Mouse (Mus musculus) neural tube, embryonic 13.5 days (tissue): ENCODE measurements around the gene Gnb1. TPM values are rescaled to one million over a fixed set of nuclear protein-coding genes. Genes with fewer than 3 reads are reported as not detected.

ENCODE experiments used
- ATAC-seq: fragments of 200-750 bp; cut with Nextera tagmentation; 2 replicates; pipeline ENCODE4 v1.8.0; 2017; ENCODE audit warnings: low read depth, mild to moderate bottlenecking, moderate TSS enrichment, moderate library complexity
- H3K27ac ChIP-seq: fragments of 300-500 bp; sonication (generic); replicated peaks from 2 replicates; pipeline ENCODE4 v1.5.1; 2015; ENCODE audit warnings: moderate library complexity, mild to moderate bottlenecking, inconsistent platforms
- H3K27me3 ChIP-seq: fragments of 300-500 bp; sonication (generic); 2 replicates; pipeline ENCODE4 v1.6.1; 2015; ENCODE audit warnings: mild to moderate bottlenecking, inconsistent platforms
- H3K36me3 ChIP-seq: fragments of 300-500 bp; sonication (generic); 2 replicates; pipeline ENCODE4 v1.6.1; 2015; ENCODE audit warnings: mild to moderate bottlenecking, inconsistent platforms
- H3K4me1 ChIP-seq: fragments of 300-500 bp; sonication (generic); replicated peaks from 2 replicates; pipeline ENCODE4 v1.6.1; 2015; ENCODE audit warnings: inconsistent platforms
- H3K4me2 ChIP-seq: fragments of 300-500 bp; sonication (generic); 2 replicates; pipeline ENCODE4 v1.6.1; 2015; ENCODE audit warnings: inconsistent platforms, mild to moderate bottlenecking, moderate library complexity
- H3K4me3 ChIP-seq: fragments of 300-500 bp; sonication (generic); 2 replicates; pipeline ENCODE4 v1.5.1; 2015; ENCODE audit warnings: mild to moderate bottlenecking, inconsistent platforms
- H3K9ac ChIP-seq: fragments of 300-500 bp; sonication (generic); 2 replicates; pipeline ENCODE4 v1.6.1; 2015; ENCODE audit warnings: moderate library complexity, mild to moderate bottlenecking, inconsistent platforms
- H3K9me3 ChIP-seq: fragments of 300-500 bp; sonication (generic); 2 replicates; pipeline ENCODE4 v1.6.1; 2016; ENCODE audit warnings: inconsistent platforms
- WGBS: fragments of 180-500 bp; shearing (Covaris S2); methylation state at CpG from one replicate; pipeline ENCODE4 v1.1.7; 2015; 5-methylcytosine and 5-hydroxymethylcytosine counted together
- polyA plus RNA-seq: library from polyadenylated mRNA; unstranded; fragments of >200 nt; fragmentation: Nextera tagmentation; extraction: Ambion mirVana; gene quantifications from 2 replicates; pipeline ENCODE4 v1.2.1, GENCODE M21; 2015

Gene Gnb1
- polyA plus RNA-seq, 1 experiment from 2014 or later = 1,019 TPM

DNA sequence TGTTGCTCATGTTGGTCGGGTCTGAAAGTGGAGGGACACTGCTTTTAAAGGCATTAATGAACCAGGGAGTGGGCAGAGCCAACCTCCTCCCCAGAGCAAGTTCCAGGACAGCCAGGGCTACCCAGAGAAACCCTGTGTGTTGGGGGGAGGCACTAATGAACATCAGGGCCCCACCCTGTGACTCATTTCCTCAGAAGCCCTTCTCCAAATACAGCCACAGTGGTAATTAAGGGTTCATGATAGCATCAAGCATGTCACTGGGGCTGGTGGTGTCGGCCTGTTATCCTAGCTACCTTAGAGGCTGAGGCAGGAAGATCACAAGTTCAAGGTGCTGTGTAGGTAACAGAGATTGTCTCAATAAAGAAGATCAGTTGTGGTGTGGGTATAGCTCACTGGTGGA, 80.3 kb downstream of the Gnb1 start:
- H3K4me3 ChIP-seq = no peak overlapping the region
- H3K4me1 ChIP-seq = peaks cover 2% of the 10 kb centered on the region
- H3K27me3 ChIP-seq = no peaks in the 10 kb centered on the region
- H3K27ac ChIP-seq = no peak overlapping the region
- H3K4me2 ChIP-seq = no peak overlapping the region
- no peak for ATAC-seq
- WGBS = 89% methylated on average over 2 of the region's 2 CpGs
- no peak overlapping the region for H3K9ac ChIP-seq
- H3K9me3 ChIP-seq = no peaks in the 10 kb centered on the region
- H3K36me3 ChIP-seq = peaks cover 7% of the 10 kb centered on the region

DNA sequence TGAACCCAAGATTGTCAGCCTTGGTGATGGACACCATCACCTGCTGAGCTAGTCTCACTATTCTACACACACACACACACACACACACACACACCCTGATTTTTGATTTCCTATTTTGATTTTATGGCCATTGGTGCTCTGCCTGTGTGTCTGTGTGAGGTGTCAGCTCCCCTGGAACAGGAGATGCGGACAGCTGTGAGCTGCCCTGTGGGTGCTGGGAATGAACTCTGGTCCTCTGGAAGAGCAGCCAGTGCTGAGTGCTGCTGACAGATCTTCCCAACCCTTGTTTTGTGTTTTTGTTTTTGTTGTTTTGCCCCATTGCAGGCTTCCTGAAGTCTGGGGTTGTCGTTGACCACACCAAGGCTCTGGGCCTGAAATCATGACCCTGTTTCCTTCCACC, 82.0 kb downstream of the Gnb1 start:
- 95% methylated on average over 2 of the region's 2 CpGs for WGBS
- no peaks in the 10 kb centered on the region for H3K9me3 ChIP-seq
- H3K36me3 ChIP-seq = peaks cover 23% of the 10 kb centered on the region
- no peak for ATAC-seq
- no peak overlapping the region for H3K9ac ChIP-seq
- no peak overlapping the region for H3K4me3 ChIP-seq
- H3K27me3 ChIP-seq = no peaks in the 10 kb centered on the region
- no peak overlapping the region for H3K4me2 ChIP-seq
- no peak overlapping the region for H3K27ac ChIP-seq
- H3K4me1 ChIP-seq = no peaks in the 10 kb centered on the region; the same call in none of the 2 replicates

DNA sequence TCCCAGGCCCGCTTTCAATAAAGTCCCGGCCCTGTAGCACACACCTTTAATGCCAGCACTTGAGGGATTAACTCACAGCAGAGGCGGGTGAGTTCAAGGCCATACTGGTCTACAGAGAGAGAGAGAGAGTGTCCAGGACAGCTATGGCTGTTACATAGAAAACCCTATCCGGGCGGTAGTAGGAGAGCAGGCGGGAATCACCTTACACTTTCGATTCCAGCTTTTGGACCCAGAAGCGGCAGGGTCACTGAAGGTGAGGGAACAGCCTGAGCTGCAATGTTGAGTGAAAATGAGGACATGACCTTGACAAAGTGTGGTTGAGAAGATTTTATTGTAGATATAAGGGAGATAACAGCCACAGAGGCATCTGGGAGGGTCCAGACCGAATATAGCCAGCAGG, 82.7 kb downstream of the Gnb1 start:
- no peaks in the 10 kb centered on the region for H3K27me3 ChIP-seq

DNA sequence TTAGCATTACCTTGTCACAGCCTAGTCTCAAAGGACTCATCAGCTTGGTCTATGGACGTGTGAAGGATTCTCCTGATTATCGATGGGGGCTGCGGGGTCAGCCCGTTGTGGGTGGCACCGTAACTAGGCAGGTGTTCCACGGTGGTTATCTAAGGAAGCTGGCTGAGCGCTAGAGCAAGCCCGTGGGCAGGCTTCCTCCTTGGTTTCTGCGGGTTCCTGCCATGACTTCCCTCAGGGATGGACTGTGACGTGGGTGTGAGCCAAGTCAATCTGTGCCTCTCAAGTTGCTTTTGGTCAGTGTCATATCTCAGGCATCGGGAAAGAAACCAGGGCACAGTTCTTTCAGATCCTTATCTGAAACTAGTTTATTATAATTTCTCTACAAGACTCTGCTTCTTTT, 83.8 kb downstream of the Gnb1 start:
- ATAC-seq = no peak
- WGBS = 88% methylated on average over 11 of the region's 11 CpGs
- H3K4me2 ChIP-seq = no peak overlapping the region
- no peak overlapping the region for H3K4me3 ChIP-seq
- no peaks in the 10 kb centered on the region for H3K27me3 ChIP-seq
- no peak overlapping the region for H3K27ac ChIP-seq
- H3K9me3 ChIP-seq = no peaks in the 10 kb centered on the region
- no peak overlapping the region for H3K9ac ChIP-seq
- H3K4me1 ChIP-seq = no peaks in the 10 kb centered on the region; the same call in 1 of the 2 replicates
- H3K36me3 ChIP-seq = peaks cover 40% of the 10 kb centered on the region

More for the DNA sequence above, 82.7 kb downstream of the Gnb1 start:
- 97% methylated on average over 9 of the region's 9 CpGs for WGBS
- Histone ChIP-seq H3K27ac (no peak overlapping the region), H3K9me3 (no peaks in the 10 kb centered on the region), H3K4me3 (no peak overlapping the region), H3K36me3 (peaks cover 30% of the 10 kb centered on the region), H3K4me2 (no peak overlapping the region), H3K9ac (no peak overlapping the region), H3K4me1 (no peaks in the 10 kb centered on the region; the same call in 1 of the 2 replicates)
- no peak for ATAC-seq

GRCm38 (mm10) chr4:155575521-155575920, 84.4 kb downstream of the Gnb1 start:
- no peak overlapping the region for H3K4me3 ChIP-seq
- peaks cover 40% of the 10 kb centered on the region for H3K36me3 ChIP-seq
- H3K4me2 ChIP-seq = no peak overlapping the region
- 89% methylated on average over 8 of the region's 8 CpGs for WGBS
- H3K27ac ChIP-seq = no peak overlapping the region
- no peaks in the 10 kb centered on the region for H3K9me3 ChIP-seq
- no peak overlapping the region for H3K9ac ChIP-seq
- H3K27me3 ChIP-seq = no peaks in the 10 kb centered on the region
- no peak for ATAC-seq
- no peaks in the 10 kb centered on the region; the same call in 1 of the 2 replicates for H3K4me1 ChIP-seq

DNA sequence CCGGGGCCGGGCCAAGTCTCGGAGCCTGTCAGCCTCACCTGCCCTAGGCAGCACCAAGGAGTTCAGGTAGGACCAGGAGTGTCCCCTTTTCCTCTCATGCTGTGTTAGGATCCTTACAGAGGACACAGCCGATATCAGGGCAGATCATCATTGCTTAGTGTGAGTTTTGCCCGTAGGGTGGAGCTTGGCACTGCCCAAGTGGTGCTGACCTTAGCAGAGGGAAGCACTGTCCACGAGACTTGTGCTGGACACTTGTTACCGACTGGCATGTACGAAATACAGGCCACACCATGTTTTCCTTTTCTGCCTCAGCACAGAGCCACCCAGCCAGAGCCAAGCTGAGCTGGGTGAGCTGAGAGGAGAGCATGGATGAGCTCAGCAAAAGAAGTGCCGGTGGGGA, 86.0 kb downstream of the Gnb1 start:
- no peak for ATAC-seq
- Histone ChIP-seq H3K9me3 (no peaks in the 10 kb centered on the region), H3K4me3 (no peak overlapping the region), H3K36me3 (peaks cover 46% of the 10 kb centered on the region), H3K9ac (no peak overlapping the region), H3K27me3 (no peaks in the 10 kb centered on the region), H3K27ac (no peak overlapping the region), H3K4me2 (no peak overlapping the region), H3K4me1 (no peaks in the 10 kb centered on the region)
- WGBS = 96% methylated on average over 9 of the region's 9 CpGs

DNA sequence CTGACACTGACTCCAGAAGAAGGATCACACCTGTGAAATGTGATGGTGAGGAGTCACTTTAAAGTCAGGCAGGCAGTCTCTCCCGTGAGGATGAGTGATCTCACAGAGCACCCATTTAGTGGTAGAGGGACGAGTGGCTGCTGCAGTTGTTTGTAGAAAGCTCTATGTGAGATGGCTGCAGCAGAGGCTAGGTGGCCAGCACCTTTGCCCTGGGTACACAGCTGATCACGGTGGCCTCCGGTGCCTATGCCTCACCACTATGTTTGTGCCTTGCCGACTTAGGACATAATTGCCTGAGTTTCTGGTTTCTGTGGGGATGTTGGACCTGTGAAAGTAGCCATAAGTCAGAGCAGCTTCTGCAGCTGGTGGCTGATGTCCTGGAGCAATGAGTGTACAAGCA, 86.6 kb downstream of the Gnb1 start:
- Histone ChIP-seq H3K4me2 (no peak overlapping the region), H3K4me1 (no peaks in the 10 kb centered on the region), H3K4me3 (no peak overlapping the region), H3K9me3 (no peaks in the 10 kb centered on the region), H3K27me3 (no peaks in the 10 kb centered on the region), H3K36me3 (peaks cover 53% of the 10 kb centered on the region), H3K9ac (no peak overlapping the region), H3K27ac (no peak overlapping the region)
- WGBS = 91% methylated on average over 5 of the region's 5 CpGs
- ATAC-seq = no peak

DNA sequence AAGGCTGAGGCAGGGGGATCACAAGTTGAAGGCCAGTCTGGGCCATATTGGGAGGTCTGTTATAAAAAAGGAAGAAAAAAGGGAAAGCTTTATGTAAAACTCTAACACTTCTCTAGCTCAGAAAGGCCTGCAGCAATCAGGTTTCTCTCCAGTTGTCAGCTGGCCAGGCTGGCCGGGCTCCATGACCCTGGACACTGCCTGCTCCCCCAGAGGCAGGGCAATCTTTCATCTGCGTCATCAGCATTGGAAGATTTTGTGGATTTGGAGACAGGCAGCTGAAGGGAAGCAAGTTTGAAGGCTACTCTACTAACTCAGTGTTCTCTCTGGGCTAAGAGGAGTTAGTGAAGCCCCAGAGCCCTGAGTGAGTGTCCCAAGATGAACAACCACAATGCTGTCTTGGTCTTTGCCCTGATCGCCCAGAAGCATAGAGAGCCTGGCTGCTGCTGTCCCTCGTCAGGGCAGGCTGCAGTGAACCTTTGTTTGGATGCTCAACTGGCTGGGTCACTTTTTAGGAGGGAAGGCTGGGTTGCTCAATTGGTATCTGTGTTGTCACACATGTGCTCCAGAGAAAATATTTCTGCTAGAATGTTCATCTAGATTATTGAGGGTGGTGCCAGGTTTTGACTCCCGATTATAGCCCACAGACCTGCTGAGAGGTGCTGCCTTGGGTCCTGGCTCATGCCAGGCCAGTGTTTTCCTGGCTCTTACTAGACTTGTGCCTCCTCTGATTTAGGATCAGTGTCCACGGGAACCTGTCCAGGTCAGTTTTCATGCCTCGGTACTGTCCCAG, 87.4 kb downstream of the Gnb1 start:
- Histone ChIP-seq H3K27me3 (no peaks in the 10 kb centered on the region), H3K4me3 (no peak overlapping the region), H3K9me3 (no peaks in the 10 kb centered on the region), H3K4me2 (no peak overlapping the region), H3K4me1 (no peaks in the 10 kb centered on the region), H3K9ac (no peak overlapping the region), H3K36me3 (peaks cover 58% of the 10 kb centered on the region), H3K27ac (no peak overlapping the region)
- ATAC-seq = no peak
- WGBS = 90% methylated on average over 7 of the region's 7 CpGs

DNA sequence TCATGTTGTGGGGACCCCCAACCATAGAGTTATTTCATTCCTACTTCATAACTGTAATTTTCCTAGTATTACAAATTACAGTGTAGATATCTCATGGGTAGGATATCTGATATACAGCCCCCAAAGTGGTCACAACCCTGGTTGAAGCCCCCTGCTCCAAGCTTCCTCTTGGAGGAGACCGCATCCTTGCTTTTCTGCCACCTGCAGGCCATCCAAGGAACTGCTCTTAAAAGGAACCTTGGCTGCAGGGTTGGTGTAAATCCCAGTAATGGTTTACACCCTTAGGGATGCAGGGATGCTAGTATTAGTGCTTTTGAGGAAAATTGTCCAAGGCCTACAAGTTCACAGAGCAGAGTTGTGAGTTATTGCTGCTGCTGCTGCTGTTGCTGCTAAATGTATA, 89.3 kb downstream of the Gnb1 start:
- WGBS = 28% methylated on average over 1 of the region's 1 CpGs
- no peak overlapping the region for H3K9ac ChIP-seq
- H3K4me2 ChIP-seq = no peak overlapping the region
- no peak overlapping the region for H3K27ac ChIP-seq
- peaks cover 77% of the 10 kb centered on the region for H3K36me3 ChIP-seq
- H3K4me3 ChIP-seq = no peak overlapping the region
- H3K27me3 ChIP-seq = no peaks in the 10 kb centered on the region
- no peak for ATAC-seq
- no peaks in the 10 kb centered on the region for H3K9me3 ChIP-seq
- H3K4me1 ChIP-seq = no peaks in the 10 kb centered on the region

DNA sequence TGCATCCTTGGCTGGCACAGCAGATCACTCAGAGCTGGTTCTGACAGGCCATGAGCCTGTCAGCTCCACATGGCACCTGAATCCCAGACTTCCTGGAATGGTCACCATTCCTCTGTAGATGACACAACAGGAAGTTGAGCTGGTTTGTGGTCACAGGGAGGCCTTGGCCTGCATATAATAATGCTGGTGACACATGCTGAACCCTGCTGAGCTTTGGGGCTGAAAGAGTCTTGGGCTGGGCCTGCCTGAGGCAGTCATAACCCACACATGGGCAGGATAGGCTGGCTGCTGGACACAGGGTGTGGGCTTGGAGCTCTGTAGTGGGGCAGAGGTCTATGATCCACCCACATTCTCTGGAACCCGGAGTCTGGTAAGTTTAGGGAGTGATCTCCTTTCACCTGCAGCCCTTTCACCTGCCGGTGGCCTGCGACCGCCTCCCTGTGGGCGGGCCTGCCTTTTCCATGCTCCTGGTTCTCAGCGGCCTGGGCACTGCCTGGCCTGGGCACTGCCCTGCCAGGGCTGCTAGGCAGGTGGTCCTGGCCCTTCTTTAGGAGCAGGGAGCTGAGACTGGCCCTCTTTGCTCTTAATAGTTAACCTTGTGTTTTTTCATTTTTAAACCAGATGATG, 91.2 kb downstream of the Gnb1 start:
- no peak overlapping the region for H3K4me2 ChIP-seq
- H3K36me3 ChIP-seq = peaks cover 80% of the 10 kb centered on the region
- no peaks in the 10 kb centered on the region for H3K4me1 ChIP-seq
- H3K9me3 ChIP-seq = no peaks in the 10 kb centered on the region
- H3K27me3 ChIP-seq = no peaks in the 10 kb centered on the region
- no peak overlapping the region for H3K4me3 ChIP-seq
- WGBS = 94% methylated on average over 6 of the region's 6 CpGs
- H3K27ac ChIP-seq = no peak overlapping the region
- no peak overlapping the region for H3K9ac ChIP-seq
- no peak for ATAC-seq

GRCm38 (mm10) chr4:155589356-155589755, 98.2 kb downstream of the Gnb1 start:
- Histone ChIP-seq H3K27ac (no peak overlapping the region), H3K9ac (no peak overlapping the region), H3K4me2 (no peak overlapping the region), H3K9me3 (no peaks in the 10 kb centered on the region), H3K36me3 (peaks cover 69% of the 10 kb centered on the region), H3K27me3 (no peaks in the 10 kb centered on the region), H3K4me1 (no peaks in the 10 kb centered on the region), H3K4me3 (no peak overlapping the region)
- no peak for ATAC-seq
- 92% methylated on average over 5 of the region's 5 CpGs for WGBS

DNA sequence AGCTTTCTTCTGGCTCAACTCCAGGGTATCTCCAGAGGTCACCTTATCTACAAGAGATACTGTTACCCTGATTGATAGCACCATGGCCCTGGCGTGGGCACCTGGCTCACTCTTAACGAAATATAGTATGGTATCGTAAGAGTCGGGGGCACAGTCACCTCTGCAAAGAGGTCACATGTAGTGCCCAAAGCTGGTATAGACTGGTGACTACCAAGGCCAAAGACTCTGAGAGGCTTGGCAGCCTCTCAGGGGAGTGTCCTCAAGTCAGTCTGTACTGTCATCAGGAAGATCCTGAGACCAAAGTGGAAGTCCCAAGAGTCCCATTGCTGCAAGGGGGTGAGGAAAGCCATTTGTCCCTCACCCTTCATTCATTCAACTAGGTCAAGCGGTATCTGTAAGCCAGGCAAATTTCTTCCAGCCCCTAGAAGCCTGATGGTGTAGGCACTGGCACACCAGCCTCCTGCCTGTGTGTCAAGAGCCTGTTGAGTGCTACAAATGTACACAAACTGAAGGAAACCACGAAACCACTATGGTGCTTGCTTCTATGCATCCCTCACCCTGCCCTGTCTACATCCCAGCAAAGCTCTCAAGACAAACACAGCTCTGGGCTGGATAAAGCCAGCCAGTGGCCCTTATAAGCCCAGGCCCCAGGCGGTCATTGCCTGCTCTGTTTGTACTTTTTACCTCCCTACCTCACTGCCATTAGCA, 100.0 kb downstream of the Gnb1 start:
- 87% methylated on average over 7 of the region's 7 CpGs for WGBS
- no peak for ATAC-seq
- peaks cover 51% of the 10 kb centered on the region for H3K36me3 ChIP-seq
- H3K4me2 ChIP-seq = no peak overlapping the region
- H3K4me1 ChIP-seq = no peaks in the 10 kb centered on the region
- no peaks in the 10 kb centered on the region for H3K9me3 ChIP-seq
- no peaks in the 10 kb centered on the region for H3K27me3 ChIP-seq
- no peak overlapping the region for H3K9ac ChIP-seq
- H3K27ac ChIP-seq = no peak overlapping the region
- no peak overlapping the region for H3K4me3 ChIP-seq
